Mouse (Mus musculus) frontal cortex, postnatal 25 days (tissue): ENCODE data around the gene Caskin1.

ENCODE experiments used
- DNase-seq, 2 experiments: peaks; one replicate each; pipeline ENCODE4 v3.0.0; 2022; ENCODE audit warnings: low spot score in 2 of 2

The Caskin1 gene

DNA sequence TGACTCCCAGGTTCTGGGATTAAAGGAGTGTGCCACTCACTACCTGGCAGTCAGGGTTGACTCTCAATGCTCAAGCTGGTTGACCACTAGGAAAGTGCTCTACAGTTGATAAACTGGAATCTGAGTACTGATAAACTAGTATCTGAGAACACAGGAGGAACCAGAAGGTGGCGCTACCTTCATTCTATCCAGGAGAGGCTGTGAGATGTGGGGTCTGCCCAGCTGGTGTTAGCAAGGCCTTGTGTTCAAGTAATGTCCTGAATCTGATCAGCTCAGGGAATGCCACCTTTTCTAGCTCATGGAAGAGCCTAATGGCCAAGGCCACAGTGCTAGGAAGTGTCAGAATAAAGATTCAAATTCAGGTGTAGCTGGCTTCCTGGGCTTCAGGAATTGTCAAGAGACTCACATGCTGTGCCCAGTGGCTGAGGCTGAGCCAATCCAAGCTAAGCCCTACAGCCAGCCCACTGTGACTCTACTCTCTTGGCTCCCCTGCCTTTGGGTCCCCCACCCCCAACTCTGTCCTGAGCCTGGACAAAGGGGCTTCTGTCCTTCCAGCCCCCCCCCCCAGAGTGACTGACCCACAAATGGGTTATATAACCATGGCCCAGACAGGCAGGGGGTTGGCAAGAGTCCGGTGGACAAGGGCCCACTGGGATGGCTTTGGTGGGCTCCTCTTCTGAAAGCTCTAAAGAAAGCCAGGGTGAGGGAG is 6.4 kb downstream of the Caskin1 start:
- DNase-seq, result no peak

DNA sequence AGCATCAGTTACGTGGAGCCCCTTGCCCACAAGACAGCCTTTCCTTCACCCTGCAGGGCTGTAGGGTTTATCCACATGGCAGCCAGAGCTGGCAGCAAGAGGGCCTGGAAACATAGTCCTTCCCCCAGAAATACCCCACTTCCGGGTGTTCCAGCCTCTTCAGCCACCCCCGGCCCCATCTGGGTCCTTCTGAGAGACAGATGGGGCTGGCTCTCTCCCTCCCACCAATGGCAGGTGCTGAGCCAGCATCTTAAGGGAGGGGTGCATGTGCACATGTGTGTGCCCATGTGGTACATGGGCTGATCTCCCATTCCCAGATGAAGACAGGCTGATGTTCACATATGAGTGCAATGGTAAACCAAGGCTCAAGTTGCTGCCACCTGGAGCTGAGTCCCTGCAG is 7.0 kb downstream of the Caskin1 start:
- no peak for DNase-seq

GRCm38 (mm10) chr17:24496026-24496425 is 7.6 kb downstream of the Caskin1 start:
- DNase-seq, result no peak

DNA sequence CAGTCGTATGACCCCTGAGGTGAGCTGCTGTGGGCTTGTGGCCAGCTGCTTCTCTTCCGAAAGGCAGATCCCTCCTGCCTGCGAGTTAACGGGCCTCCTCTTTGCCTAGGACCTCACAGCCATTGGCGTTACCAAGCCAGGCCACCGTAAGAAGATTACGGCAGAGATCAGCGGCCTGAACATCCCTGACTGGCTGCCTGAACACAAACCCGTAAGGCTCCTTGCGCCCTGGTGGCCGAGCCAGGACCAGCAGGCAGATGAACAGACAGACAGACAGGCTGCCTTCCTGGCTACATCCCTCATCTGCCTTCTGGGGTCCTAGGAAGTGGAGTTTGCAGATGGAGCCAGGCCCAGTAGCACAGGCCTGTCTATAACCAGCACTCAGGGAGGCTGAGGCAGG is 13.8 kb downstream of the Caskin1 start:
- DNase-seq, result no peak

DNA sequence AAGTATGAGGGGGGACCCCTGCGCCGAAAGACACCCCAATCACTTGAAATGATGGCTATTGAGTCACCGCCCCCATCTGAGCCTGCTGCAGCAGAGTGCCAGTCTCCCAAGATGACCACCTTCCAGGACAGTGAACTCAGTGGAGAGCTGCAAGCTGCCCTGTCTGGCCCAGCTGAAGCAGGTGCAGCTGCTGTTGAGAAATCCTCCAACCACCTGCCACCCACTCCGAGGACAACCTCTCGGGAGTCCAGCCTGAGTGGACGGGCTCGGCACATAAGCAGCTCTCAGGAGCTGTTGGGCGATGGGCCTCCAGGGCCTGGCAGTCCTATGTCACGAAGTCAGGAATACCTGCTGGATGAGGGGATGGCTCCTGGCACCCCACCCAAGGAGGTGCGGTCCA is 15.7 kb downstream of the Caskin1 start:
- DNase-seq, result no peak

DNA sequence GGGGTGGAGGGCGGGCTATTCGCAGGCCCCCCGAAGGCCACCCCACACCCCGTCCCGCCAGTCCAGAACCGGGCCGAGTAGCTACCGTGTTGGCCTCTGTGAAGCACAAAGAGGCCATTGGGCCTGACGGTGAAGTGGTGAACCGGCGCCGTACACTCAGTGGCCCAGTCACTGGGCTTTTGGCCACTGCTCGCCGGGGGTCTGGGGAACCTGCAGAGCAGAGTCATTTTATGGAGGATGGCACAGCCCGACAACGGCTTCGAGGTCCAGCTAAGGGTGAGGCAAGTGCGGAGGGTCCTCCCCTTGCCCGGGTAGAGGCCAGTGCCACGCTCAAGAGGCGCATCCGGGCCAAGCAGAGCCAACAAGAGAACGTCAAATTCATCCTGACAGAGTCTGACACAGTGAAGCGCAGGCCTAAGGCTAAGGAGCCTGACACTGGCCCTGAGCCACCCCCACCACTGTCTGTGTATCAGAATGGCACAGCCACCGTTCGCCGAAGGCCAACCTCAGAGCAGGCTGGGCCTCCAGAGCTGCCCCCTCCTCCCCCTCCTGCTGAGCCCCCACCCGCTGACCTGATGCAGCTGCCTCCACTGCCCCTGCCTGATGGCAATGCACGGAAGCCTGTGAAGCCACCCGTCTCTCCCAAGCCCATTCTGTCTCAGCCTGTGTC is 17.0 kb downstream of the Caskin1 start:
- DNase-seq, result no peak

- DNase-seq, result peak in 1 of 2 experiments; percentile 32
Measured at GRCm38 (mm10) chr17:24506332-24507070, 18.1 kb downstream of the Caskin1 start.

DNA sequence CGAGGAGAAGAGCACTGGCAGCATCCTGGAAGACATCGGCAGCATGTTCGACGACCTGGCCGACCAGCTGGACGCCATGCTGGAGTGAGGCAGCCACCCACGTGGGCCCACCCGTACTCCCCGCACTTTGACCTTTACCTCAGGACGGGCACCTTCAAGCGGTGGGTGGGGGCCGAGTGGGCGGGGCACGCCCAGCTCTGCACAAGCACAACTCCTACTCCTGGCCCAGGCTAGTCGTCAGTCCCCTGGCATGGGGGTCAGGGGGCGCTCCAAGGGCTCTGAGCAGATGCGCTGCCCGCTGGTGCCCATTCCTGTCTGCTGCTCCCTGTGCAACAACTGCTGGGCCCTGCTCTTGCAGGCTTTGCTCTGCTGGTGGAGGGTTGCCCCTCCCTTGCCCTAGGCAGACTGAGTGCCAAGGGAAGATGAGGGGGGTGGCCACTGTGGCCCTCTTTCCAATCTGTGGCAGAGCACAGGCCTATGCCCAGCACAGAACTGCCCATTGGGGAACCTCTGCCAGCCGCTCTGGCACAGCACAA is 18.8 kb downstream of the Caskin1 start:
- DNase-seq, result no peak

GRCm38 (mm10) chr17:24507806-24508460 is 19.5 kb downstream of the Caskin1 start:
- DNase-seq, result no peak

GRCm38 (mm10) chr17:24513609-24514008 is 25.2 kb downstream of the Caskin1 start:
- DNase-seq, result peak in 1 of 2 experiments; percentile 66

GRCm38 (mm10) chr17:24514270-24515257 is 26.2 kb downstream of the Caskin1 start:
- no peak for DNase-seq

DNA sequence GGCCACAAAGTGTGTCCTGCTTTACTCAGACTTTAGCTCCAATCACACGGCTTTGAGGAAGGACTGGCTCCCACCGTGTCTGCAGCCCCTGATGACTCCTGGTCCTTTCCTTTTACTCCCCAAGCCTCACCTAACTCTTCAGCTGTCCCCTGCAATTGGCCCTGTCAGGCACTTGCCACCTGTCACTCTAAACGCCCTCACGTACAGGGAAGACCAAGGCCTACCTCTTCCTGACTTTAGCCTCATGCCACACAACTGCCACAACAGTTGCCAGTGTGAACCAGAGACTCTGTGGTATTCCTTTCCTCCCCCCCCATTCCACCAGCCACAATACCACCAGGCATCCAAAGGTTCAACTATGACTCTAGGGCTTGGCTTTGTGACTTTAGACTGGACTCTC is 32.0 kb downstream of the Caskin1 start:
- DNase-seq, result no peak

GRCm38 (mm10) chr17:24524734-24525133 is 36.3 kb downstream of the Caskin1 start:
- DNase-seq, result no peak

- no peak for DNase-seq
Measured at GRCm38 (mm10) chr17:24527315-24527714, 38.9 kb downstream of the Caskin1 start.

DNA sequence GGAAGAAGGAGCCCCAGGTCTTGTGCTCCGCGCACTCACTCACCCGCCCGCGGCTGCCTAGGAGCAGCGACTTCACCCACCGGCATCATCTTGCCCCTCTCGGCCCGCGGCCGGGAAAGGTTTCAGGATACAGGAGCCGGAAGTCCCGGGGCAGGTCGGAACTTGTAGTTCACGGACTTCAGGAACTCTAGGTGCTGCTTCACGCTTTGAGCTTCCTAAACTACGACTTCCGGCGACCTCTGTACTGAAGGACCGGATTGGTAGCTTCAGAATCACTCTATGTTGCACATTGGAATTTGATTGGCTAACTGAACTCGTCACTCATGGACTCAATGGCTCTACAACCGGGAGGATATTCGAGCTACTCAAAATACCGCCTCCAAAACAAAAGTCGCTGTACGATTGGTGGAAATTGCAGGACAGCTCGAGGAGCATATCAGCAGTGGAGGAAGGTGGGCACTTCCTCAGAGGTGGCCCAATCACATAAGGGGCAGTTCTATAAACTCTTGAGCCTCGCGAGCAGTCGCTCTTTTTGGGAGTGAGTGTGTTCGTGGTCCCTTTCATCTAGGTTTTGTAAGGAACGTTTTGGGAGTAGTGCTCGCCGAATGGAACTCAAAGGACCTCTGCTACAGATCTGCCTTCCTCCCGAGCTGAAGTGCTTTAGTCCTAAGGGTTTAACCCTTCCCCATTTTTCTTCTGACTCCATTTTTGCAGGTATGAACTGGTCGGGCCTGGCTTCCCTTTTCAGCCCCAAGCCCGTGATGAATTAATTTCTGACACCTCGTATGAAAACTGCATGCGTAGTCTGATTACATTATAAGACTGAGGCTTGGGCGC is 39.5 kb downstream of the Caskin1 start, which contains the start of gene Traf7:
TSS of gene Traf7 (minus strand) at position 216 of the 837 bp plus-strand sequence.
- DNase-seq, result peak; percentile 80 to 88

DNA sequence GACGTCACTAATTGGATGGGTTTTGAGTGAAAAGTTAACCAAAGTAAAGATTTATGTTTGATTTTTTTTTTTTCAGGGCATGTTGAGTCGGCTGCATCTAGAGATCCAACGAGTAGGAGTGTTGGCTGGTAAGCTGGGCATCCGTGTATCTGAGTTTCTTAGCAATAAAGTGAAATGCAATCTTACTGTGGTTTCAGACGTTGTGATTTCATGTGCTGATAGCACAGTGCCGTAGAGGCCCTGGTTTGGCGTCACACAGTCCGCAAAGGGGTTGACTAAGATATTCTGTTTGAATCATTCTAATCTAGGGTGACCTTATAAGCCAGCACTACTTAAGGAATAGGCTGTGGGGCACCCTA is 40.1 kb downstream of the Caskin1 start:
- DNase-seq, result no peak

DNA sequence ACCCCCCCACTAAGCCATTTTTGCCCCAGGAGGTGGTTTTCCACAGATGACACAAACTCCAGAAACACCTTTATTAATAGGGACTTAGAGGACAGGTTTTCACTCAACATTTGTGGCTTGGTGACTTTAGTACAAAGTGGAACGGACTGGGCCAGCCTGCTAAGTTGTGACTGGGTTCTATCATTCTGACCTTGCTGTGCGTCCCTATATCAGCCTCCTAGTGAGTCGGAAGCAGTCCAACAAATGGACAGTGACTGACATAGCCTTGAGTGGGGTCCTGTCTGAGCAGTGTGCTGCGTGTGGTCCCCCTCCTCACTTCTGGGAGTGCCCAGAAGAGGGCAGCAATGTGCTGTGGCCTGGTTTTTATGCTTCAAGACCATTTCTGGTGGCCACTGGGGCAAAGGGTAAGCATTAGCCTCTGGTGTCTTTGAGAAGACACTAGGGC is 40.6 kb downstream of the Caskin1 start:
- DNase-seq, result no peak

GRCm38 (mm10) chr17:24529883-24530282 is 41.5 kb downstream of the Caskin1 start:
- no peak for DNase-seq

DNA sequence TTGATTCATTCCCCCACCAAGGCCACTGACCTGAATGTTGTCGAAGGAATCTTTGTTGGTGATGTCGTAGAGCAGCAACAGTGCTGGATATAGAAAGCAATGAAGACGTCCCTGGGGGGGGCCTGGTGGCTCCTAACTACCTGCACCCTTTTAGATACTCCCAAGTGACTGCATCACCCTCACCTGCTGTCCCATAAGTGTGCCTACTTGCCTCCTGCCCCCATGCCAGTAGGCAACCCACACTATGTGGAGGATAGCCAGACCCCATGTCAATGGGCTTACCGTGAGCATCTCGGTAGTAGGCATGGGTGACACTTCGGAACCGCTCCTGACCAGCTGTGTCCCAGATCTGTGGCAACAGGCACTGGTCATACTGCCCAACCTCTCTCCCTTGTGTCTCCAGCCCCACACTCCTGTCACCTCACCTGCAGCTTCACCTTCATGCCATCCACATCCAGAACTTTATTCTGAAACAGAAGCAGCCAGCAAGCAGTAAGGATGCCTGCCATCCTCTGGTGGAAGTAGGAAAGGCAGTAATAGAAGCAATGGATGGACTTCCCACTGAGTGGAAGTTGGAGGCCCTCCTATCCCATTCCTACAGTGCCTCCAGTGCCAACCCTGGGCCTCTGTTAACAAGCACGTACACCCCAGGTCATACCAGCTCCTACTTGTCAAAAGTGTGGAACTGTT is 42.1 kb downstream of the Caskin1 start:
- no peak for DNase-seq
